Mouse (Mus musculus): ENCODE results near the gene Gm2016.
"Not testable (repeated sequence)": the region's sequence is repeated elsewhere in the genome, so short reads cannot be mapped to it uniquely, and the experiment has no call there.

Gm2016 gene

DNA sequence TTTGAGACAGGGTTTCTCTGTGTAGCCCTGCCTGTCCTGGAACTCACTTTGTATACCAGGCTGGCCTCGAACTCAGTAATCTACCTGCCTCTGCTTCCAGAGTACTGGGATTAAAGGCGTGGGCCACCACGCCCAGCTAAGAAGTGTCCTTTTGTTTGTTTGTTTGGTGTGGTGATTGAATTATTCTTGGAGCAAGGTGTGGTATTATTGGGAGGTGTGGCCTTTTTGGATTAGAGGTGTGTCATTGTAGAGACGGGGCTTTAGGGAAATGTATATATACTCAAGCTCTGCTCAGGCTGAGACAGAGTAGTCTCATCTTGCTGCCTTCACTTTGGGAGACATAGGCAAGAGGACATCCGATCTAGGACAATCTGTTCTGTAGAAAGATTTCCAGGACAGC is at the start of gene Gm2016:
Gene Gm2016, plus strand, starts transcription at position 301 of the 400 bp plus-strand sequence.
- in situ Hi-C loops (cut with MboI, MseI): not testable (repeated sequence)

DNA sequence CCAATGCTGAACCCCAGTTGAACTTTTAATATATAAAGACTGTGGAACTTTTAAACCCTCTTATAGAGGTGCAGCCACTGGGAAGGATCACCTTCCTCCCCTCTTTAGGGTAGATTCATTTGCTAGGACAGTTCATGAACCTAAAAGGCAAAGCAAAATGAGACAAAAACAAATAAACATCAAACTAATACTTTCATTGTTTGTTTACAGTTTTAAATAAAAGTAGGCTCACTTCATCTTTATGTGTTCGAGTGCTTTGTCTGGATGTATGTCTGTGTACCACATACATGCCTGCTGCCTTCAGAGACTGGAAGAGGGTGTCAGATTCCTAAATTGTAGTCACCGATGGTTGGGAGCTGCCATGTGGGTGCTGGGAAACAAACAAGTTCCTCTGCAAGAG is 31.6 kb upstream of the Gm2016 start, which contains the start of gene Gm2001:
Gene Gm2001, minus strand, starts transcription at position 101 of the 400 bp plus-strand sequence.
- in situ Hi-C loops (cut with MboI, MseI): not testable (repeated sequence)

DNA sequence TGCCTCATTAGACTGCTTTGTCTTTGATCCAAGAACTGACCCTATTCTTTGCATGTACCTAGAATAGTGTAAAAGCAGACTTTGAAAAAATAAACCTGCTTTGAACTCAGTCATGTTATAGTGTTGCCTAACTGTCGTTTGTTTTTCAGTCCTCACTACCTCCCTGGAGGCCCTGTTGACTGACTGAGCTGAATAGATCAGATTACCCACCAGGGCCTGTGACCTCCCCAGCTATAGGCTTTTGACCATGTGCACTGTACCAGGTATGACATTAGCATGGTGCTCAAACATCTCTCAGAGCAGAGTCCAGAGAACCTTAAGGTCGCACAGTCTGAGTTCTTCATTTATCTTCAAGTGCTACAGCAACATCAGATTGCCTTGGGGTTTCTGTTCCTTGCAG is 23.2 kb upstream of the Gm2016 start:
- in situ Hi-C loops (cut with MboI, MseI): loop anchor here (10.0 kb wide), 1 partner anchor 296 kb away; no protein-coding TSS in a partner anchor

DNA sequence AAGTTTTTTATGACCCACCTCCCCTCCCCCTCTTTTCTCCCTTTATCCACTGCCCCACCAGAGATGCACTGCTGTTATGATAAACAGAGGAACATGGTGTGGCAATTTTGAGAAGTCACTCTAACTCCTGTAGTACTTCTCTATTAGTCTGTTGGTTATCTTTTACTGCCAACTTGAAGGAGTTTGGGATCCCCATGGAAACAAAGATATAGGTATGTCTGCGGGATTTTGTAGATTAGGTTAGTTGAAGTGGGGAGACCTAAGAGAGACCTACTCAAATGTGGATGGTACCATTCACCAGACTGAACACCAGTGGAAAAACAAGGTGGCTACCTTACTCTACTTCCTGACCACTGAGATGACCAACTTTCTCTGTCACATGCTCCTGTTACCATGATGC is 17.8 kb upstream of the Gm2016 start:
- in situ Hi-C loops (cut with MboI, MseI): loop anchor here (10.0 kb wide), 1 partner anchor 301 kb away; no protein-coding TSS in a partner anchor

DNA sequence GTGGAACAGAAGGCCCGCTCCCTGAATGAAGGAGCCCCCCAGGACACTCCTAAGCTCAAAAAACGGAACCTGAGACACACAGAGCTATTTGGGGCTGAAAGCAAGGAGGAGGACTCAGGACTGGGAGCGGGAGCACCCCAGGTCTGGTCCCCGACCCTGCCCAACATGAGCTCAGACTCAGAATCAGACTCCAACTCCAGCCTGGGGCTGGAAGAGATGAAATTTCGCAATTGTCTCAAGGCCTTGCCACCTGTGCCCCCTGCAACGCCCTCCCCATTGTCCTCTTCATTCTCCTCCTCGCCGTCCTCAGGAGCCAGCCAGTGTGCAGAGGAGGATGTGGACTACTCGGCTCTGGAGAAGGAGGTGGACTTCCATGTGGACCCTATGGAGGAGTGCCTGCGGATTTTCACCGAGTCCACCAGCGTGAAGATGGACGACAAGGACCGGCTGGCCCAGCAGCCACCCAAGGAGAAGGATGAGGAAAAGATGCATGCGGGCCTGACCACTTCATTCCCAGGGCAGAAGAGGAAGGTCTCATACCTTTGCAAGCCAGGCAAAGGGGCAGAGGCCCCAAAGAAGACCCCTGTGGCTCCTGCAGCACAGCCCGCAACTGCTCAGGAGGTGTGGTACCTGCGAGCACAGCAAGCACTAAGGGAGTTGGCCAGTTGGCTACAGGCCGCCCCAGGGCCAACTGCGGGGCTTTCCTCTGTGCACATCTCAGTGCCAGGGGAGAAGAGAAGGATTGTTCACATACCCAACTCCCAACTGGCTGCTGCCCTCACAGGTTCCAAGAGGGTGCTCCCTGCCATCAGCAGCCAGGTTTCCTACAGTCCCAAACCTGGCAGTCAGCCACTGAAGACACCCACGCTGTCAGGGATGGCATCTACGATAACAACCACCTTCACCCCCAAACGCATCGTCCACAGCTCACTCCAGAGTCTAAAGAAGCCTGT is 11.9 kb upstream of the Gm2016 start:
- in situ Hi-C loops (cut with MboI, MseI): not testable (repeated sequence)

DNA sequence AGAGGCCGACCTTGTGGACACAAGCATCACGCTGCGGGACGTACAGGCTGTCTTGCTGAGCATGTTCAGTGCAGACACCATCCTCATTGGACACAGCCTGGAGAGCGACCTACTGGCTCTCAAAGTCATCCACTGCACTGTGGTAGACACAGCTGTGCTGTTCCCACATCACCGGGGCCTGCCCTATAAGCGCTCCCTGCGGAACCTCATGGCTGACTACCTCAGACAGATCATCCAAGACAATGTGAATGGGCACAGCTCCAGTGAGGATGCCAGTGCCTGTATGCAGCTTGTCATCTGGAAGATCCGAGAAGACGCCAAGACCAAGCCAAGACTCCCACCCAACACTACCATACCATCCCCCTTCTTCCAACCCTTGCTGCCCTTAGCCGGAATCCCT is 10.2 kb upstream of the Gm2016 start:
- in situ Hi-C loops (cut with MboI, MseI): not testable (repeated sequence)

DNA sequence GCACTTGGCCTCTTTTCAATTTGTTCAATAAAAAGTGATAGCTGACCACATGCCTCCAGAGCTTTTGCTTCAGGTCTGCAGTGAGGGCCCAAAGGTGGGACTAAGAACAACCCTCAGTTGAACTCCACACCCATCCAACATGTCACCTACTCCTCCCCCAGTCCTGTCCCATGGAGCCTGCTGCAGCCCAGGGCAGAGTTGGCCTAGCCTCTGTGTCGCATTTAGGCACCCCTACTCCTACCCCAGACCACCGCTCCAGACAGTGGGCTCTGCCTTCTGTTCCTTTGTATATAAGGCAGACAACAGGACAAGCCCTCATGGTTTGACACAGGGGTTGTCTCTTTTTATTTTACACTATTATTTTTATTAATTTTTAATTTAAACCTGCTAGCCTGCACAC is 9.8 kb upstream of the Gm2016 start:
- in situ Hi-C loops (cut with MboI, MseI): not testable (repeated sequence)

DNA sequence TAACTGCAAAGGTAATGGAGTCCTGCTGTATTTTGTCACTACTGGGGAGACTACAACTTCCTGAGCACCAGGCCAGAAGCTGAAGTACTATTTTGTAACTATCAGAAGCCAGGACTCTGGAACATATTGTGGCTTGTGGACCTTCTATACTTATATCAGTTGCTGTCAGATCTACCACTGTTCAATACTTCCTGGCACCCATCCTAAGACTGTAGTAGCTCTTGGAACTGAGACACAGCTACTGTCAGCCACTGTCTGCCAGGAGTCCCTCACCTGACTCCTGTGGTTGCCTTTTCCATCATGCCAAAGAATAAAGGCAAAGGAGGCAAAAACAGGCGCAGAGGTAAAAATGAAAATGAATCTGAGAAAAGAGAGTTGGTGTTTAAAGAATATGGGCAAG is 21.2 kb downstream of the Gm2016 start, which contains the start of gene Gm2022:
Gene Gm2022, plus strand, starts transcription at position 301 of the 400 bp plus-strand sequence.
- in situ Hi-C loops (cut with MboI, MseI): loop anchor here (5.0 kb wide), 1 partner anchor 272 kb away; no protein-coding TSS in a partner anchor

DNA sequence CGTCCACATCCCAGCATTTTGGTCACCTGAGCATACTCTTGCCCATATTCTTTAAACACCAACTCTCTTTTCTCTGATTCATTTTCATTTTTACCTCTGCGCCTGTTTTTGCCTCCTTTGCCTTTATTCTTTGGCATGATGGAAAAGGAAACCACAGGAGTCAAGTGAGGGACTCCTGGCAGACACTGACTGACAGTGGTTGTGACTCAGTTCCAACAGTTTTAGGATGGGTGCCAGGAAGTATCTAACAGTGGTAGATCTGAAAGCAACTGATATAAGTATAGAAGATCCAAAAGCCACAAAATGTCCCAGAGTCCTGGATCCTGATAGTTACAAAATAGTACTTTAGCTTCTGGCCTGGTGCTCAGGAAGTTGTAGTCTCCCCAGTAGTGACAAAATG is 45.8 kb downstream of the Gm2016 start, which contains the start of gene Gm2035:
Gene Gm2035, minus strand, starts transcription at position 137 of the 400 bp plus-strand sequence.
- in situ Hi-C loops (cut with MboI, MseI): not testable (repeated sequence)

All from T-helper 2 cell (primary cell).